28 mouse cellular contexts compared by ENCODE assay signal in the genomic region with DNA sequence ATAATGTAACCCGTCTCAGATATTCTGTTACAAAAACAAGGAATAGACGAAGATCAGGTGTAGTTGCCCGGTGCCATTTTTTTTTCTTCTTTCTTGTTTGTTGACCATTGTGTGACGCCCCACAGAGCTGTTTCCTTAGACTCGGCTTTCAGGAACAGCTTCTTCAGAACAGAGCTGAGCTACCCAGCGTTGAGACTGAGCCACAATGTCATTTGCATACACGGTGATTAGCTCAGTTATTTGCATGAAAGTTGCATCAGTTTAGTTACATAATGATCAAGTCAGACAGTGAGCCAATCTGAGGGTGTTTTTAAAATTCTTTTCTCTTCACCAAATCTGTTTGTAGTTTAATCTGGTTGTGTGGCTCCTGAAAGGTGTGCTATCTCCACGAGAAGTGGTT. TPM values are rescaled to one million over a fixed set of nuclear protein-coding genes. Genes with fewer than 3 reads are reported as not detected.
A peak's percentile ranks its signal among the peaks of the same experiment; 100 is the strongest.
DNase-seq lines count a peak whose midpoint lies in the region; ATAC-seq and TF ChIP-seq lines count a peak whose summit lies in the region.
"Had no signal": no experiment of that assay in that cellular context is flagged by ENCODE, and none has a peak within 500 bp of the region (broad histone marks: within the 10 kb centered on the region; RNA-seq: fewer than 3 reads in every experiment).

No protein-coding gene starts in this region.

- H3K36me3 ChIP-seq in forebrain, embryonic 10.5 days (replicated peaks), result no peaks in the 10 kb centered on the region
- no peaks in the 10 kb centered on the region for H3K36me3 ChIP-seq in midbrain, postnatal 0 days (ENCODE audit: insufficient read depth, low read length)
- H3K36me3 ChIP-seq: embryonic facial prominence, embryonic 12.5 days; forebrain, embryonic 12.5 days; heart, embryonic 13.5 days; hindbrain, embryonic 12.5 days had no signal

- 66% methylated on average over 8 of the region's 8 CpGs for WGBS in forebrain, embryonic 10.5 days
- WGBS in midbrain, postnatal 0 days, result 57% methylated on average over 8 of the region's 8 CpGs

- TF ChIP-seq CTCF in layer of hippocampus, adult 2 months (conservative IDR thresholded peaks at IDR 0.05), result no peak
- TF ChIP-seq CTCF in midbrain, postnatal 0 days (IDR thresholded peaks at IDR 0.05), result no peak

- no peaks in the 10 kb centered on the region for H3K9me3 ChIP-seq in forebrain, embryonic 10.5 days
- H3K9me3 ChIP-seq in midbrain, postnatal 0 days (ENCODE audit: low read length), result no peaks in the 10 kb centered on the region
- H3K9me3 ChIP-seq: embryonic facial prominence, embryonic 12.5 days; forebrain, embryonic 12.5 days; heart, embryonic 13.5 days; hindbrain, embryonic 12.5 days had no signal

- 0 out of 2 replicates have a peak, but pooled peaks cover 3% of the 10 kb centered on the region for H3K4me1 ChIP-seq in forebrain, embryonic 10.5 days
- H3K4me1 ChIP-seq in midbrain, postnatal 0 days (ENCODE audit: insufficient read depth, low read length), result peaks cover 9% of the 10 kb centered on the region
- H3K4me1 ChIP-seq: embryonic facial prominence, embryonic 12.5 days; forebrain, embryonic 12.5 days; heart, embryonic 13.5 days had no signal

- DNase-seq in layer of hippocampus, adult 2 months (ENCODE audit: low spot score in 2 of 2), result peak; percentile 32 to 49
- no peak for DNase-seq in layer of hippocampus, postnatal 36 days
- peak; percentile 39 for DNase-seq in ES-CJ7 (ENCODE audit: low read depth, low spot score)
- DNase-seq in ZHBTc4 (ENCODE audit: low read depth, low spot score), result peak; percentile 40
- peak; percentile 40 for DNase-seq in layer of hippocampus, adult 9-11 months
- DNase-seq in forebrain, embryonic 10.5 days (ENCODE audit: extremely low spot score, low spot score), result no peak
- no peak for DNase-seq in midbrain, postnatal 0 days (ENCODE audit: low spot score)
- DNase-seq: adrenal gland, adult 2 months; adrenal gland, postnatal 36 days; cerebellum, adult 11 months; cerebellum, adult 8-10 months; cerebellum, postnatal 14 days; gastrocnemius, adult 2 months; gastrocnemius, postnatal 25 days; heart, postnatal 36 days had no signal

- peak overlapping the region; percentile 90 for H3K27ac ChIP-seq in layer of hippocampus, adult 2 months
- no peak overlapping the region for H3K27ac ChIP-seq in forebrain, embryonic 10.5 days
- H3K27ac ChIP-seq in midbrain, postnatal 0 days (ENCODE audit: low read depth, low read length), result no peak overlapping the region
- H3K27ac ChIP-seq: embryonic facial prominence, embryonic 12.5 days; forebrain, embryonic 12.5 days; gastrocnemius, adult 2 months; heart, embryonic 13.5 days; hindbrain, embryonic 12.5 days had no signal

- no peaks in the 10 kb centered on the region for H3K27me3 ChIP-seq in forebrain, embryonic 10.5 days (ENCODE audit: poor library complexity, severe bottlenecking)
- no peaks in the 10 kb centered on the region for H3K27me3 ChIP-seq in midbrain, postnatal 0 days (ENCODE audit: insufficient read depth, low read length)
- H3K27me3 ChIP-seq: embryonic facial prominence, embryonic 12.5 days; hindbrain, embryonic 12.5 days had no signal

- H3K4me3 ChIP-seq in layer of hippocampus, adult 2 months, result no peak overlapping the region
- H3K4me3 ChIP-seq in forebrain, embryonic 10.5 days, result no peak overlapping the region
- no peak overlapping the region for H3K4me3 ChIP-seq in midbrain, postnatal 0 days (ENCODE audit: low read depth, low read length)
- H3K4me3 ChIP-seq: embryonic facial prominence, embryonic 12.5 days; forebrain, embryonic 12.5 days; gastrocnemius, adult 2 months; heart, embryonic 13.5 days; hindbrain, embryonic 12.5 days had no signal

- H3K9ac ChIP-seq in midbrain, postnatal 0 days (replicated peaks; ENCODE audit: low read length, poor library complexity, severe bottlenecking), result no peak overlapping the region
- H3K9ac ChIP-seq: embryonic facial prominence, embryonic 12.5 days; forebrain, embryonic 12.5 days; heart, embryonic 13.5 days; hindbrain, embryonic 12.5 days had no signal

- no peak overlapping the region for H3K4me2 ChIP-seq in midbrain, postnatal 0 days (ENCODE audit: low read depth, low read length, poor library complexity, severe bottlenecking)
- H3K4me2 ChIP-seq: embryonic facial prominence, embryonic 12.5 days; forebrain, embryonic 12.5 days; heart, embryonic 13.5 days; hindbrain, embryonic 12.5 days had no signal

- no peak for ATAC-seq in midbrain, postnatal 0 days (ENCODE audit: low FRiP score)
- ATAC-seq: forebrain, embryonic 16.5 days; hindbrain, embryonic 16.5 days; inflammation-experienced regulatory T-cells, adult 6 months had no signal

RNA-seq across cellular contexts. Expression of gene Aym1, which starts 36.7 kb away (rescaled TPM):
- total RNA-seq in layer of hippocampus, adult 2 months (2021), result not detected
- total RNA-seq in layer of hippocampus, postnatal 36 days (2021), result not detected
- polyA plus RNA-seq in forebrain, embryonic 10.5 days (2016; fragmentation: Nextera tagmentation; extraction: Ambion mirVana), result not detected in 2 replicates
- not detected in 2 replicates for total RNA-seq in midbrain, postnatal 0 days (2014; rRNA removed)
- polyA plus RNA-seq in midbrain, postnatal 0 days (2015; fragmentation: Nextera tagmentation; extraction: Ambion mirVana), result not detected in 2 replicates
- total RNA-seq: adrenal gland, adult 2 months; adrenal gland, postnatal 36 days; common myeloid progenitor, adult 5-6 weeks; gastrocnemius, adult 2 months; gastrocnemius, postnatal 25 days; granulocyte monocyte progenitor cell, adult 5-6 weeks; heart, adult 8-10 months; heart, postnatal 36 days; MEL had no signal
- polyA plus RNA-seq: adrenal gland, adult 2 months; brain, embryonic 14.5 days; embryonic facial prominence, embryonic 12.5 days; forebrain, embryonic 12.5 days; forebrain, embryonic 16.5 days; heart, embryonic 13.5 days; heart, postnatal 0 days; hindbrain, embryonic 12.5 days; hindbrain, embryonic 16.5 days; inflammation-experienced regulatory T-cells, adult 6 months had no signal

Comparison
In these comparisons a context has a peak if more than half of its experiments do, and no peak if none do; other contexts are left out.
1. DNase-seq: peak in layer of hippocampus, adult 2 months (2 of 2), ES-CJ7 (single experiment), ZHBTc4 (single experiment) and layer of hippocampus, adult 9-11 months (single experiment); none in layer of hippocampus, postnatal 36 days (0 of 2), forebrain, embryonic 10.5 days (single experiment) and midbrain, postnatal 0 days (single experiment).